Comparison of ENCODE assay signal across 28 mouse cellular contexts in genomic region chr17:45487216-45487615, GRCm38 (mm10). TPM values are rescaled to one million over a fixed set of nuclear protein-coding genes. Genes with fewer than 3 reads are reported as not detected.
DNase-seq lines count a peak whose midpoint lies in the region; ATAC-seq and TF ChIP-seq lines count a peak whose summit lies in the region.
"Had no signal": no experiment of that assay in that cellular context is flagged by ENCODE, and none has a peak within 500 bp of the region (broad histone marks: within the 10 kb centered on the region; RNA-seq: fewer than 3 reads in every experiment).

No protein-coding gene starts in this region.

- no peak for ATAC-seq in heart, embryonic 16.5 days (replicated peaks; ENCODE audit: extremely low read depth, insufficient read depth, low FRiP score)
- ATAC-seq in liver, postnatal 0 days, result no peak
- ATAC-seq: activated CD4-positive, CD25-positive, alpha-beta regulatory T cell, adult 4 months; forebrain, embryonic 14.5 days; Patski had no signal

- peaks cover 3% of the 10 kb centered on the region; the same call in 1 of the 2 replicates for H3K4me1 ChIP-seq in heart, embryonic 16.5 days (ENCODE audit: control insufficient read depth, insufficient read depth, low read length)
- H3K4me1 ChIP-seq in thymus, adult 2 months (replicated peaks; ENCODE audit: control insufficient read depth, insufficient read depth, low read length), result peaks cover 31% of the 10 kb centered on the region
- H3K4me1 ChIP-seq in liver, postnatal 0 days (ENCODE audit: insufficient read depth), result no peaks in the 10 kb centered on the region
- H3K4me1 ChIP-seq: embryonic facial prominence, embryonic 15.5 days; hindbrain, embryonic 12.5 days; neural tube, embryonic 12.5 days; stomach, embryonic 15.5 days had no signal

- no peak for TF ChIP-seq CTCF in thymus, adult 2 months (IDR thresholded peaks at IDR 0.05; ENCODE audit: borderline replicate concordance, control insufficient read depth, extremely low read depth, insufficient read depth, low read length, poor library complexity)
- no peak for TF ChIP-seq CTCF in liver, postnatal 0 days (IDR thresholded peaks at IDR 0.05; ENCODE audit: low read depth)

- WGBS in heart, embryonic 16.5 days, result 12% methylated on average over 5 of the region's 5 CpGs
- 3% methylated on average over 5 of the region's 5 CpGs for WGBS in thymus, adult 2 months
- 14% methylated on average over 5 of the region's 5 CpGs for WGBS in liver, postnatal 0 days (ENCODE audit: insufficient replicate concordance)

- no peak; the same call in 1 of the 2 replicates for TF ChIP-seq POLR2A in thymus, adult 2 months (IDR thresholded peaks at IDR 0.05; ENCODE audit: control insufficient read depth, extremely low read depth, insufficient read depth, low read length, poor library complexity)

- H3K4me3 ChIP-seq in heart, embryonic 16.5 days (ENCODE audit: low read length), result peak overlapping the region; percentile 9; the same call in 1 of the 2 replicates
- H3K4me3 ChIP-seq in thymus, adult 2 months (ENCODE audit: control insufficient read depth, insufficient read depth, low read length), result peak overlapping the region; percentile 65
- H3K4me3 ChIP-seq in liver, postnatal 0 days (ENCODE audit: low read depth, low read length), result no peak overlapping the region
- H3K4me3 ChIP-seq: embryonic facial prominence, embryonic 15.5 days; hindbrain, embryonic 12.5 days; neural tube, embryonic 12.5 days; stomach, embryonic 15.5 days had no signal

- H3K9ac ChIP-seq in heart, embryonic 16.5 days (ENCODE audit: low read length), result no peak overlapping the region
- H3K9ac ChIP-seq in liver, postnatal 0 days (replicated peaks), result no peak overlapping the region
- H3K9ac ChIP-seq: embryonic facial prominence, embryonic 15.5 days; hindbrain, embryonic 12.5 days; neural tube, embryonic 12.5 days; stomach, embryonic 15.5 days had no signal

- H3K4me2 ChIP-seq in heart, embryonic 16.5 days (ENCODE audit: low read depth, low read length), result peak overlapping the region; percentile 1; the same call in 1 of the 2 replicates
- no peak overlapping the region for H3K4me2 ChIP-seq in liver, postnatal 0 days (ENCODE audit: low read depth, low read length)
- H3K4me2 ChIP-seq: embryonic facial prominence, embryonic 15.5 days; heart, embryonic 11.5 days; hindbrain, embryonic 12.5 days; neural tube, embryonic 12.5 days; stomach, embryonic 15.5 days had no signal

- H3K27me3 ChIP-seq in heart, embryonic 16.5 days (ENCODE audit: control insufficient read depth, insufficient read depth, low read length), result no peaks in the 10 kb centered on the region
- no peaks in the 10 kb centered on the region for H3K27me3 ChIP-seq in thymus, adult 2 months (ENCODE audit: control insufficient read depth, insufficient read depth, low read length)
- H3K27me3 ChIP-seq in liver, postnatal 0 days (ENCODE audit: insufficient read depth, low read length), result 0 out of 2 replicates have a peak, but pooled peaks cover 3% of the 10 kb centered on the region
- H3K27me3 ChIP-seq: embryonic facial prominence, embryonic 15.5 days; neural tube, embryonic 12.5 days; stomach, embryonic 15.5 days had no signal

- H3K27ac ChIP-seq in heart, embryonic 16.5 days (ENCODE audit: low read length), result peak overlapping the region; percentile 65
- peak overlapping the region; percentile 98 for H3K27ac ChIP-seq in thymus, adult 2 months (ENCODE audit: control insufficient read depth, insufficient read depth, low read length)
- H3K27ac ChIP-seq in liver, postnatal 0 days (ENCODE audit: low read depth), result no peak overlapping the region
- H3K27ac ChIP-seq: embryonic facial prominence, embryonic 15.5 days; hindbrain, embryonic 12.5 days; neural tube, embryonic 12.5 days; stomach, embryonic 15.5 days had no signal

- no peaks in the 10 kb centered on the region for H3K9me3 ChIP-seq in heart, embryonic 16.5 days (replicated peaks; ENCODE audit: control insufficient read depth, low read length)
- H3K9me3 ChIP-seq in liver, postnatal 0 days (ENCODE audit: low read length), result no peaks in the 10 kb centered on the region
- H3K9me3 ChIP-seq: embryonic facial prominence, embryonic 15.5 days; hindbrain, embryonic 12.5 days; neural tube, embryonic 12.5 days; stomach, embryonic 15.5 days had no signal

- DNase-seq in heart, postnatal 4 days, result no peak
- DNase-seq in R1 (ENCODE audit: low read depth, low spot score), result peak; percentile 61
- DNase-seq in thymus, adult 2 months, result peak; percentile 78
- peak; percentile 80 for DNase-seq in thymus, postnatal 4 days
- DNase-seq in liver, postnatal 0 days, result no peak
- no peak for DNase-seq in cerebellum, adult 11 months
- DNase-seq: adrenal gland, adult 8-10 months; cerebellum, adult 18-20 months; cerebellum, postnatal 25 days; gastrocnemius, postnatal 10 days; heart, postnatal 14 days; kidney, adult 18-20 months; layer of hippocampus, postnatal 36 days; lung, adult 18-20 months; midbrain, embryonic 14.5 days; right cerebral cortex, adult 18-20 months had no signal

- no peak for TF ChIP-seq EP300 in liver, postnatal 0 days (IDR thresholded peaks at IDR 0.05; ENCODE audit: low read depth)

- no peaks in the 10 kb centered on the region for H3K36me3 ChIP-seq in heart, embryonic 16.5 days (ENCODE audit: control insufficient read depth, insufficient read depth)
- H3K36me3 ChIP-seq in thymus, adult 2 months (ENCODE audit: control insufficient read depth, insufficient read depth, low read length), result no peaks in the 10 kb centered on the region
- no peaks in the 10 kb centered on the region for H3K36me3 ChIP-seq in liver, postnatal 0 days (replicated peaks; ENCODE audit: insufficient read depth, low read length)
- H3K36me3 ChIP-seq: embryonic facial prominence, embryonic 15.5 days; hindbrain, embryonic 12.5 days; neural tube, embryonic 12.5 days; stomach, embryonic 15.5 days had no signal

RNA-seq across cellular contexts. Expression of gene Spats1, which starts 12.0 kb away (rescaled TPM):
- polyA plus RNA-seq in heart, embryonic 16.5 days (2015; fragmentation: Nextera tagmentation; extraction: Ambion mirVana), result 1.2 and 1.5 TPM in 2 replicates
- under 1 TPM; 0.71 to 0.92 TPM for total RNA-seq in heart, postnatal 4 days (2021)
- polyA plus RNA-seq in thymus, adult 2 months (2012; rRNA removed), result 0.06 and 0.30 TPM in 2 replicates
- not detected in 2 replicates for polyA plus RNA-seq in liver, postnatal 0 days (2015; fragmentation: Nextera tagmentation; extraction: Ambion mirVana)
- total RNA-seq: liver, adult 2 months; megakaryocyte-erythroid progenitor cell, adult 5-6 weeks had no signal
- polyA plus RNA-seq: liver, adult 2 months had no signal

RNA-seq across cellular contexts. Expression of gene Aars2, which starts 19.4 kb away (rescaled TPM):
- 25.0 and 25.4 TPM in 2 replicates for polyA plus RNA-seq in heart, embryonic 16.5 days (2015; fragmentation: Nextera tagmentation; extraction: Ambion mirVana)
- 10 to 100 TPM; 21.5 to 21.9 TPM for total RNA-seq in heart, postnatal 4 days (2021)
- 70.9 and 78.7 TPM in 2 replicates for polyA plus RNA-seq in thymus, adult 2 months (2012; rRNA removed)
- 4.2 and 4.8 TPM in 2 replicates for polyA plus RNA-seq in liver, postnatal 0 days (2015; fragmentation: Nextera tagmentation; extraction: Ambion mirVana)

RNA-seq across cellular contexts. Expression of gene Tcte1, which starts 36.0 kb away (rescaled TPM):
- polyA plus RNA-seq in heart, embryonic 16.5 days (2015; fragmentation: Nextera tagmentation; extraction: Ambion mirVana), result 0.49 and 0.63 TPM in 2 replicates
- total RNA-seq in heart, postnatal 4 days (2021), result not detected
- polyA plus RNA-seq in thymus, adult 2 months (2012; rRNA removed), result 0.87 and 1.2 TPM in 2 replicates
- polyA plus RNA-seq in liver, postnatal 0 days (2015; fragmentation: Nextera tagmentation; extraction: Ambion mirVana), result not detected in 2 replicates
- total RNA-seq: adrenal gland, adult 8-10 months; gastrocnemius, postnatal 10 days; granulocyte monocyte progenitor cell, adult 5-6 weeks; liver, adult 2 months; megakaryocyte-erythroid progenitor cell, adult 5-6 weeks had no signal
- polyA plus RNA-seq: activated CD4-positive, CD25-positive, alpha-beta regulatory T cell, adult 4 months; liver, adult 2 months; Patski had no signal

RNA-seq across cellular contexts. Expression of gene Cdc5l, which starts 53.7 kb away (rescaled TPM):
- 46.2 and 49.5 TPM in 2 replicates for polyA plus RNA-seq in heart, embryonic 16.5 days (2015; fragmentation: Nextera tagmentation; extraction: Ambion mirVana)
- total RNA-seq in heart, postnatal 4 days (2021), result 10 to 100 TPM; 52.4 to 54.4 TPM
- polyA plus RNA-seq in thymus, adult 2 months (2012; rRNA removed), result 14.3 and 17.4 TPM in 2 replicates
- polyA plus RNA-seq in liver, postnatal 0 days (2015; fragmentation: Nextera tagmentation; extraction: Ambion mirVana), result 20.9 and 21.7 TPM in 2 replicates

Comparison
In these comparisons a context has a peak if more than half of its experiments do, and no peak if none do; other contexts are left out.
1. DNase-seq: peak in R1 (single experiment), thymus, adult 2 months (single experiment) and thymus, postnatal 4 days (single experiment); none in heart, postnatal 4 days (single experiment), liver, postnatal 0 days (single experiment) and cerebellum, adult 11 months (single experiment).